Mouse (Mus musculus) neural tube, embryonic 14.5 days (tissue): ENCODE data around the gene Noct. TPM values are rescaled to one million over a fixed set of nuclear protein-coding genes. Genes with fewer than 3 reads are reported as not detected.

Experiments used
- ATAC-seq: fragments of 200-750 bp; cut with Nextera tagmentation; 2 replicates; pipeline ENCODE4 v1.8.0; 2017; ENCODE audit warnings: low read depth, mild to moderate bottlenecking, moderate TSS enrichment, moderate library complexity
- H3K27ac ChIP-seq: fragments of 300-500 bp; sonication (generic); 2 replicates; pipeline ENCODE4 v1.5.1; 2014; ENCODE audit warnings: low read depth, mild to moderate bottlenecking, control low read depth, low read length, moderate library complexity, mixed read lengths
- H3K27me3 ChIP-seq: fragments of 300-500 bp; sonication (generic); 2 replicates; pipeline ENCODE4 v1.6.1; 2014; ENCODE audit warnings: low read length; ENCODE audit not compliant: control insufficient read depth, insufficient read depth
- H3K36me3 ChIP-seq: fragments of 300-500 bp; sonication (generic); 2 replicates; pipeline ENCODE4 v1.6.1; 2014; ENCODE audit warnings: low read length, mixed read lengths; ENCODE audit not compliant: control insufficient read depth, insufficient read depth
- H3K4me1 ChIP-seq: fragments of 300-500 bp; sonication (generic); 2 replicates; pipeline ENCODE4 v1.6.1; 2014; ENCODE audit warnings: low read length; ENCODE audit not compliant: control insufficient read depth, insufficient read depth
- H3K4me2 ChIP-seq: fragments of 300-500 bp; sonication (generic); 2 replicates; pipeline ENCODE4 v1.6.1; 2014; ENCODE audit warnings: mild to moderate bottlenecking, low read depth, low read length, control low read depth
- H3K4me3 ChIP-seq: fragments of 300-500 bp; sonication (generic); 2 replicates; pipeline ENCODE4 v1.5.1; 2014; ENCODE audit warnings: low read depth, low read length, control low read depth, mixed read lengths
- H3K9ac ChIP-seq: fragments of 300-500 bp; sonication (generic); replicated peaks from 2 replicates; pipeline ENCODE4 v1.6.1; 2014; ENCODE audit warnings: low read depth, mild to moderate bottlenecking, control low read depth, low read length, mixed read lengths
- H3K9me3 ChIP-seq: fragments of 300-500 bp; sonication (generic); 2 replicates; pipeline ENCODE4 v1.6.1; 2016; ENCODE audit warnings: low read length; ENCODE audit not compliant: control insufficient read depth
- WGBS: fragments of 180-500 bp; shearing (Covaris S2); extraction: QIAGEN DNeasy Blood & Tissue Kit; methylation state at CpG from one replicate; pipeline ENCODE4 v1.1.7; 2014; 5-methylcytosine and 5-hydroxymethylcytosine counted together
- polyA plus RNA-seq: library from polyadenylated mRNA; unstranded; fragments of >200 nt; fragmentation: Nextera tagmentation; extraction: Ambion mirVana; gene quantifications from 2 replicates; pipeline ENCODE4 v1.2.1, GENCODE M21; 2014

Noct gene
- polyA plus RNA-seq, 1 experiment from 2014 or later: 42.4 TPM

DNA sequence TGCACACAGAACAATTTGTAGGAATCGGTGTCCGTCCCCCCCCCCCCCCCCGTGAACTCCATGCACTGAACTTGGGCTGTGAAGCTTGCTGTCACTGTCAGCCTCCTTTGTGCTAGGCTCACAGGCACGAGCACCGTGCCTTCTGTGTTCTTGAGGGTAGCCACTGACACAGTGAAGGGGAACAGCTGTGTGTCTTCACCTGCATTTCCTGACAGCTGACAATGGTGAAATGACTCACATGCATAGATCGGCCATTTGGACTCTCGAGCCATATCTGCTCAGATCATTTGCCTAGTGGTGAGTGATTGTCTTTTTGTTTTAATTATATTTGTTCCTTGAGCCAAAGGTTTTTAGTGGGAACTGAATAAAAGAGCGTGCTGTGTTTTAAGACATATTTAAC lies 38.7 kb downstream of the Noct start:
- no peak overlapping the region for H3K27ac ChIP-seq
- H3K9ac ChIP-seq: no peak overlapping the region
- no peak overlapping the region for H3K4me2 ChIP-seq
- ATAC-seq: no peak
- 91% methylated on average over 8 of the region's 8 CpGs for WGBS
- H3K4me1 ChIP-seq: no peaks in the 10 kb centered on the region
- no peaks in the 10 kb centered on the region for H3K27me3 ChIP-seq
- H3K36me3 ChIP-seq: peaks cover 20% of the 10 kb centered on the region
- no peak overlapping the region for H3K4me3 ChIP-seq
- no peaks in the 10 kb centered on the region for H3K9me3 ChIP-seq

DNA sequence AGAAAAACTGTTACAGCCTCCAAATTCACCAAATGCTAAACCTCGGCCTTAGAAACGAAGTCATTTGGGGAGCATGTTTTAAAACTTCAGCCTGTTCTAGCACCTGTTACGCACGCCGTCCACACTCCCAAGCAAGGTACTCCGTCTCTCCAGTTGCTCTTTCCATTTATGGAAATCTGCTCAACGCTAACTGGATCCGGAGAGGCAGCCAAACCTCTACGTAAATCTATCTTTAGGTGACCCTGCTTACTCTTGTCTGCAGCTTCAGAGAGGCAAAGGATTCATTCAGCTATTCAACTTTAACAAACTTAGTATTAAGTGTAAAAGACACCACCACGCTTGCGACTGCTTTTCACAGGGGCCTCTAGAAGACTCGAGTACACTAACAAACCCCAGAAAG lies 44.2 kb downstream of the Noct start:
- Histone ChIP-seq H3K4me2 (no peak overlapping the region), H3K4me3 (no peak overlapping the region), H3K9me3 (no peaks in the 10 kb centered on the region), H3K27ac (no peak overlapping the region), H3K9ac (no peak overlapping the region), H3K4me1 (no peaks in the 10 kb centered on the region), H3K36me3 (peaks cover 3% of the 10 kb centered on the region), H3K27me3 (no peaks in the 10 kb centered on the region)
- 85% methylated on average over 12 of the region's 12 CpGs for WGBS
- no peak for ATAC-seq

DNA sequence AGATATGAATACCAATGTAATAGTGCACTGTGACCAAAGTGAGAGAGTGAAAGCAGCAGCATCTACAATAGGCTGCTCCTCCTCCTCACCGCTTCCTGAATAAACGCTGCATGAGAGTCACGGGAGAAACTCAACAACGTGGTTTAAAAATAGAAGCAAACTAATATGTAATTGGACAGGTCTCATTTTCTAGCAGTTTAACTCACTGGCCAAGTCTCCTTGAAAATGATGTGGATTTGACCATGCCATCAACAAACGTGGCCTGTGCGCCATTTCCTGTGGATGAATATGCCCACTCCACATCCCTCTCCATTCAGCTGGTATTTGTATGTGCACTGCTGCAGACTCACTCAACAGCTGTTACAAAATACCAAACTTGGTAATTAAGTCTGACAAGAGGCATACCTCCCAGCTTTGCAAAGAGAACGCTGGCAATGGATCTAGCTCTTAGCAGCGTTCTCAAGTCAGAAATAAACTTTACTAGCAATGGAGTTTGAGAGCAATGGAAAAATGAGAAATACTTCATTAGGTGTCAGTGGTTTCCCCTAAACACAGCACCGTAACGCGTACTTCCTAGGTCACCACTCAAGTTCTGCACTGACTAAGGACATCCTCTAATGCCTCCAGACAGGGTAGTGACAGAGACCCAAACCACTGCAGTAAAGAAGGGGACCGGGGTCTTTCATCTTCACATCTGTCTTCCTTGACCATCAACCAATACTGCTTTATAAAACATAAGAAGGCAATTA lies 46.0 kb downstream of the Noct start:
- no peak overlapping the region for H3K4me2 ChIP-seq
- ATAC-seq: no peak

DNA sequence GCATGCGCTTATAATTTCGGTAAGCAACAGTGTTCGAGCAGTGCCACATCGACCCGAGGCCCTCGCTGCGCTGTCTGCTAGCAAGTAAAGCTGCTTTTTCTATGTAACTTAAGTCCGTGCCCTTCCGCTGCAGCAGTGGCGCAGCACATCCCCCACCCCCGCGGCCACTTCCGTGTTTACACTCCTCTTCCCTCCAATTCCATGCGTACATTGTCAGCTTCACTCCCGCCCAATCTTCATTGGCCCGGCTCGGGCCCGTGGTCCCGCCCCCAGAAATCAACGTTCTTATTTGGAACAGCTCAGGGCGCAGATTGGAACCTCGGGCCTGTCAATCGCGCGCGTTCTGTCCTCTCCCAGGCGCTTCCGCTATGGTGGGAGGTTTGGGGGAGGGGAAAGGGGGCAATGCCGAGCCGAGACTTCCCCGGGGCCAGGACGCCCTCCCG lies 51.7 kb downstream of the Noct start:
- H3K9ac ChIP-seq: peak overlapping the region; percentile 64
- H3K36me3 ChIP-seq: no peaks in the 10 kb centered on the region
- H3K4me3 ChIP-seq: peak overlapping the region; percentile 99
- peak overlapping the region; percentile 90 for H3K27ac ChIP-seq
- no peaks in the 10 kb centered on the region for H3K27me3 ChIP-seq
- WGBS: under 1% methylated on average over 33 of the region's 33 CpGs
- ATAC-seq: peak; percentile 99
- peak overlapping the region; percentile 78 for H3K4me2 ChIP-seq
- H3K4me1 ChIP-seq: peaks cover 9% of the 10 kb centered on the region; the same call in 1 of the 2 replicates
- no peaks in the 10 kb centered on the region for H3K9me3 ChIP-seq

More for the DNA sequence above, 46.0 kb downstream of the Noct start:
- H3K9ac ChIP-seq: no peak overlapping the region
- no peaks in the 10 kb centered on the region for H3K36me3 ChIP-seq
- H3K27ac ChIP-seq: no peak overlapping the region
- 87% methylated on average over 12 of the region's 12 CpGs for whole genome bisulfite sequencing
- H3K9me3 ChIP-seq: no peaks in the 10 kb centered on the region
- no peaks in the 10 kb centered on the region for H3K27me3 ChIP-seq
- H3K4me3 ChIP-seq: no peak overlapping the region
- H3K4me1 ChIP-seq: peaks cover 2% of the 10 kb centered on the region; the same call in 1 of the 2 replicates

DNA sequence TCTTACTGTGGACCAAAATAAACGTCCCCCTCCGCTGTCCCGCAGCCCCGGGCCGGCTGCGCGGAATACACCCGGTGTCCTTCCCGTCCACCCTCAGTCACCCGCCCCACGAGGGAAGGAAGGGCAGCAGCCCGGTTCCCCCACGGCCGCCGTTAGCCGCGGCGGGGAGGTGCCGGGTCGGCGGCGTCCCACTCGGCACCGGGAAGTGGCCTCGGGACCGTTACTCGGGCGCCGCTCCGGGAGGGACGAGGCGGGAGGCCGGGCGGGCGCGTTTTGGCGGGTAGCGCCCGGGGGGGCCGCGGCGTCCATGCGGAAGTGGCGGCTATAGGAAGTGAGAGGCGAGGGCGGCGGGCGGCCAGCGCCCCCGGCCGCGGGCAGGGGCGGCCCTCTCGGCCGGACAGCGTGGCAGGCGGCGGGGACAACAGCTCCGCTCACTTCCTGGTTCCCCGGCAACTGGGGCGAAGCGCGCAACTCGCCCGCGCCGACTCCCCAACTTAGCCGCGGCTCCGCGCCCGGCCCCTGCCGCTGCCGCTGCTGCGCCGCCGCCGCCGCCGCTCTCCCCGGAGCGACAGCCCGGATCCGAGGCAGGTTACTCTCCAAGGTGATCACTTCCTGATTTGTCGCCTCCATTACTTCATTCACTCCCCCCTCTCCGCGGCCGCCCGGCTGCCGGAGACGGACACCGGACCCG lies 52.3 kb downstream of the Noct start:
- no peaks in the 10 kb centered on the region for H3K9me3 ChIP-seq
- peaks cover 9% of the 10 kb centered on the region; the same call in 1 of the 2 replicates for H3K4me1 ChIP-seq
- H3K27me3 ChIP-seq: no peaks in the 10 kb centered on the region
- peak overlapping the region; percentile 99 for H3K4me3 ChIP-seq
- no peaks in the 10 kb centered on the region for H3K36me3 ChIP-seq
- H3K4me2 ChIP-seq: peak overlapping the region; percentile 78
- WGBS: under 1% methylated on average over 44 of the region's 93 CpGs
- peak overlapping the region; percentile 64 for H3K9ac ChIP-seq
- H3K27ac ChIP-seq: peak overlapping the region; percentile 90
- peak; percentile 30 for ATAC-seq

DNA sequence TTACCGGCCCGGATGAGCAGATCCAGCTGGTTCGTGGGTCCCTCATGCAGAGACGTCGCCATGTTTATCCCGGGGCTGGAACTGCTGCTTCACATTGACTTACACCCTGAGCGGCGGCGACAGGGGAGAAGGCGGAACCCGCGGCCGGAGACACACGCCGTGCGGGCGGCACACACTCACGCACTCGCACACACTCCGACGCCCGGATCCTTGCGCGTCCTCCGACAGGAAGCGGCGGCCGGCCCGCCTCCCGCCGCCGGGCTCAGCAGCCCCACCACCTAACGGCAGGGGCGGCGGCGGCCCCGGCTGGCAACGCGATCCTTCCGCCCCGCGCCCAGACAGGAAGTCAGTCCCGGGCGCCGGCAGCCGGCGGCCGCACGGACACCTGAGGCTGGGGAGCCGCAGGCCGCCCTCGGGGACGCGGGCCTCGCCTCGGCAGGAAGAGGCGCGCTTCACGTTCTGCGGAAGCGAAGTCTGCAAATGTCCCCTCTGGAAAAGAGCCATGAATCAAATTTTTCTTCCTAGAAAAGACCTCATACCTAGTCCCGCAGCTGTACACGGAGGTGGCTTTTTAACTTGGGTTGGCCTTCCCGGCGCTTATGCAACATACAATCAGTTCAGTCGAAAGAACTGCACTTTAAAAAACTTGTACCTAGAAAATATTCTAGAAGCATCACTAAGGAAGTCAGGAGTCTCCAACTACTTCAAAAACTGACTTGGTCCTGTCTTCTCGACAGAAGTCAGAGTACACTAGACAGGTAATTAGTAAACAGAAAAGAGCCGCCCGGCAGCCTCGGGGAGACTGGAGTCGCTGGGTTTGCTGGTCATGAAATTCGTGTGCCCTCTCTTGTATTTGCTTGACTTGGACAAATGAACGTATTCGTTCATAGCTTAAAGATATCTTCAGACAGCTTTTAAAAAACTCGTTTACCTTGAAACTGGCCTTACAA lies 53.2 kb downstream of the Noct start:
- Histone ChIP-seq H3K9me3 (no peaks in the 10 kb centered on the region), H3K4me1 (peaks cover 9% of the 10 kb centered on the region; the same call in 1 of the 2 replicates), H3K9ac (peak overlapping the region; percentile 64), H3K4me3 (peak overlapping the region; percentile 99), H3K36me3 (no peaks in the 10 kb centered on the region), H3K4me2 (peak overlapping the region; percentile 78), H3K27ac (peak overlapping the region; percentile 90), H3K27me3 (no peaks in the 10 kb centered on the region)
- peak; percentile 62 for ATAC-seq
- under 1% methylated on average over 74 of the region's 75 CpGs for WGBS

DNA sequence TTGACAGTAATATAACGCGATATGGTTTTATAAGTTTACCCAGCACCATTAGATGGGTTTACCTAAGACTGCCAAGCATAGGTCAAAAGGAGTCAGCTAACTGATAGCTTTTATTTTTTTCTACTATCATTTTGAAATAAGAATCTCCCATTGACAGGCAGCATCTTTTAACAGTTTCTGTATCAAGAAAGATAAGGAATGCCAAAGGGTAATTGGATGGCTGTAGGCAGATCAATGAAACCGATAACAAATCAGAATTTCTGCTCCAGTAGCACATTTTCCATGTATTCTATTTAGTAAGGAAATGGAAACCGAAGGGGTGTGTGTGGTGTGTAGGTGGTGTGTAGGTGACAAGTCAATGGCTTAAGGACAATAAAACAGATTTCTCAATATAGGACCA lies 54.2 kb downstream of the Noct start:
- Histone ChIP-seq H3K4me1 (peaks cover 9% of the 10 kb centered on the region; the same call in 1 of the 2 replicates), H3K36me3 (no peaks in the 10 kb centered on the region), H3K4me2 (no peak overlapping the region), H3K9ac (no peak overlapping the region), H3K9me3 (no peaks in the 10 kb centered on the region), H3K4me3 (no peak overlapping the region), H3K27me3 (no peaks in the 10 kb centered on the region), H3K27ac (no peak overlapping the region)
- no peak for ATAC-seq
- WGBS: 71% methylated on average over 4 of the region's 4 CpGs

DNA sequence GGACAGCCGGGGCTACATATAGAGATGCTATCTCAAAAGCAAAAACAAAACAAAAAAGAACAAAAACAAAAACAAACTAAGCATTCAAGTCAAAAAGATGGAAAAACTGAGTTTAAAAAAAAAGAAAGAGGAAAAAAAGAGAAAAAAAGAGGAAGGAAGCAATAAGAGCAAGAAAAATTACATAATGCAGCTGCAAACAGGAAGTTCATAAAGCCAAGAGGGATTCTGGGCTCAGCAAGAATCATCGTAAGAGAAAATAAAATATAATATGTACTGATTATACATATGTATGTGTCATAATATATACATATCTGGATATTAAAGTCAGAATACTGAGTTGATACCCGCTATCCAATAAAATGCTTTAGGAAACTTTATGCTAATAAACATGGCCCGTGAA lies 57.5 kb downstream of the Noct start:
- Histone ChIP-seq H3K27ac (no peak overlapping the region), H3K4me2 (no peak overlapping the region), H3K9me3 (no peaks in the 10 kb centered on the region), H3K9ac (no peak overlapping the region), H3K4me3 (no peak overlapping the region), H3K36me3 (no peaks in the 10 kb centered on the region), H3K4me1 (0 out of 2 replicates have a peak, but pooled peaks cover 4% of the 10 kb centered on the region), H3K27me3 (no peaks in the 10 kb centered on the region)
- 96% methylated on average over 4 of the region's 4 CpGs for WGBS
- ATAC-seq: no peak
